Comparison of ENCODE assay signal across 8 mouse cellular contexts in the genomic region with DNA sequence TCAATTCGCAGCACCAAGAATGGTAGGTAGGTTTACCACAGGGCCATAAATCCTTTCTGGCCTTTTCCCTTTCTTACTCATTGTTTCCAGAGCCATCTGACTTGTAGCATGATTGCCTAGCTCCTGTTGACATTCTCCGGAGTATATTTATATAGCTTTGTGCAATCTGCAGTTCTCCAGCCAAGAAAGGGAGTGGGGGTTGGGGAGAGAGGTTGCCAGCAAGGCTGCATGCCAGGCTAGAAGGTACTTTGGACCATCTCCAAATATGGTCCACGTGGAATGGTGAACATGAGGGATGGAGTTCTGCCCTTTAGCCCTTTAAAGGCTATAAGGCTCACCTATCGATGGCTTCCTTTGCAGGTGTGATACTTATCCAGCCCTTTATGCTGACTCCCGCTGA. TPM values are rescaled to one million over a fixed set of nuclear protein-coding genes. Genes with fewer than 3 reads are reported as not detected.
DNase-seq lines count a peak whose midpoint lies in the region; ATAC-seq lines count a peak whose summit lies in the region.
"Had no signal": no experiment of that assay in that cellular context is flagged by ENCODE, and none has a peak within 500 bp of the region (broad histone marks: within the 10 kb centered on the region; RNA-seq: fewer than 3 reads in every experiment).

No protein-coding gene starts in this region.

- peaks cover 51% of the 10 kb centered on the region for H3K36me3 ChIP-seq in heart, embryonic 10.5 days
- no peaks in the 10 kb centered on the region for H3K36me3 ChIP-seq in liver, embryonic 15.5 days (replicated peaks)

- WGBS in heart, embryonic 10.5 days, result 78% methylated on average over 5 of the region's 5 CpGs
- WGBS in liver, embryonic 15.5 days (ENCODE audit: insufficient replicate concordance), result 44% methylated on average over 5 of the region's 5 CpGs

- H3K9me3 ChIP-seq in heart, embryonic 10.5 days, result no peaks in the 10 kb centered on the region
- H3K9me3 ChIP-seq in liver, embryonic 15.5 days (replicated peaks), result no peaks in the 10 kb centered on the region

- no peaks in the 10 kb centered on the region for H3K27me3 ChIP-seq in heart, embryonic 10.5 days (ENCODE audit: insufficient read depth, poor library complexity, severe bottlenecking)
- H3K27me3 ChIP-seq in liver, embryonic 15.5 days, result no peaks in the 10 kb centered on the region

- H3K27ac ChIP-seq in heart, embryonic 10.5 days, result peak overlapping the region; percentile 83
- no peak overlapping the region for H3K27ac ChIP-seq in liver, embryonic 15.5 days (replicated peaks)
- H3K27ac ChIP-seq: liver, embryonic 14.5 days had no signal

- no peak overlapping the region for H3K4me2 ChIP-seq in liver, embryonic 15.5 days

- no peak overlapping the region for H3K9ac ChIP-seq in liver, embryonic 15.5 days
- H3K9ac ChIP-seq: liver, embryonic 14.5 days had no signal

- DNase-seq in urinary bladder, postnatal 25 days (ENCODE audit: low spot score), result peak; percentile 50
- DNase-seq in urinary bladder, adult 2 months (ENCODE audit: low spot score), result no peak
- DNase-seq in heart, embryonic 10.5 days (ENCODE audit: low spot score), result no peak
- DNase-seq in right cerebral cortex, postnatal 14 days, result no peak
- DNase-seq in thymus, postnatal 0 days (ENCODE audit: low spot score), result no peak
- no peak for DNase-seq in layer of hippocampus, postnatal 14 days (ENCODE audit: low spot score in 2 of 2)

- peaks cover 100% of the 10 kb centered on the region for H3K4me1 ChIP-seq in heart, embryonic 10.5 days
- H3K4me1 ChIP-seq in liver, embryonic 15.5 days (replicated peaks), result peaks cover 17% of the 10 kb centered on the region

- peak; percentile 68 for ATAC-seq in liver, embryonic 15.5 days (ENCODE audit: insufficient read depth)

- H3K4me3 ChIP-seq in heart, embryonic 10.5 days, result no peak overlapping the region
- H3K4me3 ChIP-seq in liver, embryonic 15.5 days (replicated peaks), result no peak overlapping the region

RNA-seq across cellular contexts. Expression of gene Mical2, which starts 45.2 kb away (rescaled TPM):
- 22.9 and 26.8 TPM in 2 replicates for polyA plus RNA-seq in urinary bladder, adult 2 months (2012; rRNA removed)
- polyA plus RNA-seq in heart, embryonic 10.5 days (2016; fragmentation: Nextera tagmentation; extraction: Ambion mirVana), result 77.8 and 153 TPM in 2 replicates
- polyA plus RNA-seq in liver, embryonic 15.5 days (2015; fragmentation: Nextera tagmentation; extraction: Ambion mirVana), result 1.8 TPM in 2 replicates
- 0.51 and 0.85 TPM in 2 replicates for polyA plus RNA-seq in thymus, postnatal 0 days (2015; fragmentation: Nextera tagmentation; extraction: Ambion mirVana)
- total RNA-seq in layer of hippocampus, postnatal 14 days (2021), result 100 to 1,000 TPM; 573 to 577 TPM
